Mouse (Mus musculus) liver, embryonic 14.5 days (tissue): ENCODE measurements around the gene Ankrd60.

Experiments
- CTCF ChIP-seq: IDR thresholded peaks from 2 replicates; pipeline ENCODE4 v1.5.1; 2016; ENCODE audit warnings: antibody characterized with exemption, low read depth, control low read depth
- EP300 ChIP-seq: IDR thresholded peaks from 2 replicates; pipeline ENCODE4 v1.6.1; 2016; ENCODE audit warnings: antibody characterized with exemption, low read depth

DNA sequence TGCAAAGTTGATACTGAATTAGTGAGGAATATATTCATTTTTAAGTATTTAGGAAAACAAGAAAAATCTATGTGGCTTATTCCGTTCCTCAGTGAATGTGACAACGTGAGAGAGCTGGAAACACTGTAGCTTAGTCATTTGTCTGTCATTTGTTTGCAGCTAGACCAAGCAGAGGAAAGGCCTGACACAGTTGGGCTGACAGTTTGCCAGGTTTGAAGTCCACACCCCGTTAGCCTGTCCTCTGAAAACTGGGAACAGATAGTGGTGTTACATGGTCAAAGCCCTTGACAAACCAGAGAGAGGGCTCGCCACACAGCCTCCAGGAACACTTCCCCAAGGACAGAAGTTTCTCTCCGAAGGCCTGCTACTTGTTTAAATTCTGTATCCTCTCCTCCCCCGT lies 27.5 kb downstream of the Ankrd60 start:
- no peak for TF ChIP-seq CTCF
- TF ChIP-seq EP300: no peak
